Mouse (Mus musculus) CD8-positive naive resting alpha-beta T cell, adult 2 months (primary cell): ENCODE data around the gene Gm11492.

Experiments used
- DNase-seq, 2 experiments: peaks; one replicate each; pipeline ENCODE4 v3.0.0; 2022; ENCODE audit warnings: low read depth in 2 of 2, low spot score in 2 of 2

Gm11492 gene

GRCm38 (mm10) chr11:87599395-87600089 lies 33.1 kb downstream of the Gm11492 start:
- DNase-seq = no peak

DNA sequence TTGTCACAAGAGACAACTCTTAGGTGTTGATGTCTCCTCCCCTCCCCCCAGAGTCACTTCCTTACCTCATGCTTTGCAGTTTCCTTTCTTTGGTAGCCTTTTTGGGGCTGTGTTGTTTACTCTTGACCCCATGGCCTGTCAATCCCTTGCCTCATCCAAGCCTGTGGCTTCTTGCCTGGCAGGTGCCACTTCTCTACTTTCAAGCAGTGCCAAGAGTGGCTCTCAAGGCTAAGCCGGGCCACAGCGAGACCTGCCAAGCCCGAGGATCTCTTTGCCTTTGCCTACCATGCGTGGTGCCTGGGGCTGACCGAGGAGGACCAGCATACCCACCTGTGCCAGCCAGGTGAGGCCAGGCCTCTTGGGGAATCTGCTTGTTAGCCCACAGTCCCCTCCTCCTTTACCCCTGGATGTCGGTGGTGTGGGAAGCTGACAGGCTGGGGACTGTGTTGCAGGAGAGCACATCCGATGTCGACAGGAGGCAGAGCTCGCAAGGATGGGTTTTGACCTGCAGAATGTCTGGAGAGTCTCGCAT lies 33.9 kb downstream of the Gm11492 start:
- DNase-seq = no peak

DNA sequence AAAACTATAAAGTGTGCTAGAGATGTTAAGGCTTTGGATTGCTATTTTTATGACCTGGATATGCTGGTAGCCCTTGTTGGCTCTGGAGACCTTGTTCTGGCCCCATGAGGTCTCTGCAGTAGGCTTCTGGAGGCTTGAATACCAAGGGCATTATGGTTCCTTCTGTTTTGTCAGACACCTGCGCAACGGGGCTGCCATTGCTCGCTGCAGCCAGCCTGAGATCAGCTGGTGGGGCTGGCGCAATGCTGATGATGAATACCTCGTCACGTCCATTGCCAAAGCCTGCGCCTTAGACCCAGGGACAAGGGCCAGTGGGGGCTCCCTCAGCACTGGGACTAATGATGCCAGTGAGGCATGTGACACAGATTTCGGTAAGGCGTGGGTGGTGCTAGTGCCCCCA lies 35.8 kb downstream of the Gm11492 start:
- no peak for DNase-seq

DNA sequence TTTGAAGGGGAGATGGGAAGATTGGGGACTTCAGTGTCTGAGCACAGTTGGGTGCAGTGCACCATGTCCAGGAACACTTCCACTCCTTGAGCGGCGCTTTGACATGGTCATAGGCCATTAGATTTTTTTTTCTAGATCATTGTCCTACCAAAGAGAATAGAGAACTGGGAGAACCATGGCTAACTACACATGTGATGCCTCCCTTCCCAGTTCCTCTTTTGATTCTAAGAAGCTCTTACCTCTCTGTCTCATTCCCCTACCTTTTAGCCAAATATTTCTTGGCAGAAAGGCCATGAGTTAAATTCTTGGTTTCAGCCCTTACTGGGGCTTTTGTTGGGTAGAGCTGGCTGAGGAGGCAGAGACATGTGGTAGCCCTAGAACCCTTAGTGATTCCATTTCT lies 37.1 kb downstream of the Gm11492 start:
- DNase-seq = no peak

DNA sequence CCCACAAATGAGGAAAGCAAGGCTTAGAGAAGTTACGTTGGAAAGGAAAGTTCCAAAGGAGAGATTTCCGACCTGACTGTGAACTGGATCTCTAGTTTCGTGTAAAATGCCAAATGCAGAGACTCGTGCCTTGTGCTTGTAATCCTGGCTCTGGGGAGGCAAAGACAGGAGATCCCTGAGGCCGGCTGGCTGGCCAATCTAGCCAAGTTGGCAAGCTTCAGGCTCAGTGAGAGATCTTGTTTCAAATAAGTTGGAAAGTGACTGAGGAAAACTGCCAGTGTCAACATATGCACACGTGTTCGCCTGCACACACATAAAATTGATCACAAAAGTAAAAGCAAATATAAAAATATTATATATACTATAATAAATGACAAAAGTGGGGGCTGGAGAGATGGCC lies 42.8 kb downstream of the Gm11492 start:
- DNase-seq = no peak

DNA sequence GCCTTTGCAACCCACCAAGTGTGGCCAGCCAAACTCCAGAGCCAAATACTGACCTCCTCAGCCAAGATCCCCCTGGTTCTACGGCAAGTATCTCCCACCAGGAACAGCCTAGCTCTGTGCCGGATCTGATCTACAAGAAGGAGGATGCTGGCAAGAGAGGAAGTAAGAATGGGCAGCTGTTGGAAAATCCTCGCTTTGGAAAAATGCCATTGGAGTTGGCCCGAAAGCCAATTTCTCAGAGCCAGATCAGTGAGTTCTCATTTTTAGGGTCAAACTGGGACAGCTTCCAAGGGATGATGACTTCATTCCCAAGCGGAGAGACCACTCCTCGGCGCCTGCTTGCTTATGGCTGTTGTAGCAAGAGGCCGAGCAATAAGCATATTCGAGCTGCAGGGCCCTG lies 45.1 kb downstream of the Gm11492 start:
- DNase-seq = no peak

DNA sequence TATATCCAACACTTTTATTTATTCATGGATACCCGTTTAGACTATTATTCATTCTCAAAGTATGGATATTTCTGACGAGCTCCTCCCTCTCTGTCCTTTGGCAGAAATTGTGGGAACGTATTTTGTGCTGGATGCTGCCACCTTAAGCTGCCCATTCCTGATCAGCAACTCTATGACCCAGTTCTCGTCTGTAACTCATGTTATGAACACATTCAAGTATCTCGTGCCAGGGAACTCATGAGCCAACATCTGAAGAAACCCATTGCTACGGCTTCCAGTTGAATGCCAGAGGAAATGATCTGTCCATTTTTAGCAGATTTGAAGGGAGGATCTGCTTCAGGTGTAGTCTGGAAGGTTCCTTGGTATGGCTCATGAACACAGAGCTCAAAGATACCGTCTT lies 47.5 kb downstream of the Gm11492 start:
- DNase-seq = no peak

DNA sequence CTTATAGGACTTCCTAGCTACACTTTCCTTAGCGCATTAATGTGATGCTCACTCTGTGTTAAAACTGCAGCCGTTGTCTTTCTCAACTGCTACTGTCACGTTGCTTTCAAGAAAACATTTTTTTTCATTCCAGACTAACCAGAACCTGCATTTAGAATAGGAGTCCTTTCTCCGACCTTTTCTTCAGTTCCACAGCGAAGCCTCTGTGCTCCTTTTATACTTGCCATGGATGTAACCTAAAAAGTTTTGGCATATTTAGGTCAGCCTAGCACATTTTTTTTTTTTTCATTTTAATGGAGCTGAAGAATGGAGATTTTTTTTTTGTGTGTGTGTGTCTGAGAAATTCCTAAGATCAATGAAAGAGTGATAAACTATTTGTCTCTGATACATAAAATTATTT lies 49.1 kb downstream of the Gm11492 start:
- DNase-seq = no peak

- no peak for DNase-seq
Measured at GRCm38 (mm10) chr11:87615952-87616351, 49.5 kb downstream of the Gm11492 start.

DNA sequence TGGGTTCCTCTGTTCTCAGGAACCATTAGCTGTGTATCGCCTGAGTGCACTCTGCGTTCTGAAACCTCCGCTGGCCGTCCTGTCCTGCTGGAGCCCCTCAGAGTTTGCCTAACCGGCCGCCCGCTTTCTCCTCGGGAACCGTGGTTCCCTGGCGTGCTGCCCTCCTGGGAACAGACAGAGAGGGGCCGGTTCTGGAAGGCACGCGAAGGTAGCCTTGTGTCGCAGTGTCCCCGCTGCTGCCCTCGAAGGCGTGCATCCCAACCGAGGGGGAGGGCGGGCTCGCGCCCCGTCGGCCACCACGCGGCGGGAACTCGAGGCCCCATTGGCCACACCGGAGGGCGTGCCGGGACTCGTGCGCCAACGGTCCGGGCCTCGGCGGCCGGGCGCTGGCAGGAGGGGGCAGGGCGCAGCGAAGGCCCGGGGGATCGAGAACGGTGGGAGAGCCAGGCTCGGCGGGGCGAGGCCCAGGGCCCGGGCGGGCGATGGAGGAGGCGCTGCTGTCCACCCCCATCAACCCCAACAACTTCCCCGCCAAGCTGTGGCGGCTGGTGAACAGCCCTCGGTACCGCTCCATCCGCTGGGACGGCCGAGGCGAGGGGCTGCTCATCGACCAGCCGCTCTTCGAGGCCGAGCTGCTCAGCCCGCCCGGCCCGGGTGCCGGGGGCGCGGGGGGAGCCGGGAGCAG lies 50.5 kb downstream of the Gm11492 start, which contains the start of gene Hsf5:
TSS of gene Hsf5 (plus strand) at position 375 of the 685 bp plus-strand sequence.
- no peak for DNase-seq

GRCm38 (mm10) chr11:87617606-87618005 lies 51.2 kb downstream of the Gm11492 start:
- DNase-seq = no peak
